Mouse (Mus musculus) brain, embryonic 14.5 days (tissue): ENCODE data around the gene Zdhhc4.

ENCODE experiments used
- CTCF ChIP-seq: fragments of 200-500 bp; IDR thresholded peaks from 2 replicates; pipeline ENCODE4 v1.5.1; 2012; ENCODE audit warnings: inconsistent platforms, mild to moderate bottlenecking, moderate library complexity, borderline replicate concordance; ENCODE audit not compliant: insufficient read depth, insufficient read length; ENCODE audit errors: extremely low read depth
- POLR2A ChIP-seq: fragments of 200-500 bp; IDR thresholded peaks from 2 replicates; pipeline ENCODE4 v1.6.1; 2012; ENCODE audit warnings: mild to moderate bottlenecking, inconsistent platforms, borderline replicate concordance; ENCODE audit not compliant: poor library complexity, insufficient read depth, insufficient read length, severe bottlenecking; ENCODE audit errors: extremely low read depth

- TF ChIP-seq CTCF: peak; percentile 81
- TF ChIP-seq POLR2A: no peak
Observed at GRCm38 (mm10) chr5:143311886-143312285, 17.2 kb downstream of the Zdhhc4 start.
